Mouse (Mus musculus): ENCODE data around the gene Vmn1r28.
"Not testable (repeated sequence)": the region's sequence is repeated elsewhere in the genome, so short reads cannot be mapped to it uniquely, and the experiment has no call there.

DNA sequence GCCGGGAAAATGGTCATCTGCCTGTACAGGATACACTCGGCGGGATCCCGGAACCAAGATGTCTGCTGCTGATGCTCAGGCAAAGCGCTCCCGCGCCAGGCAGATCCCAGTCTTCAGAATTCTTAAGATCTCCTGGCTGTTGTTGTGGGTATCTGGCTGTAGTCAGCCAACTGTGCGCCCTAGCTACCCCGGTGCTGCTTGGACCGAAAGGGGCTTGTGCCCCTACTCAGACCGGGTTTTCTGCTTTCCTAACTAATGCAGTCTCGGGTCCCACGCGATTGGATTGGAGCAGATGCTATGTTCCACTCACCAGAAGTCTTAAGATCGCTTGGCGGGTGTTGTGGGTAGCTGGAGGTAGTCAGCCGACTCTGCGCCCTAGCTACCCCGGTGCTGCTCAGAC, 36.7 kb downstream of the Vmn1r28 start:
- not testable (repeated sequence) for TF ChIP-seq POLR2A (IDR thresholded peaks at IDR 0.05; ENCODE audit: insufficient read depth, low read length); CTCF (IDR thresholded peaks at IDR 0.05; ENCODE audit: low read depth, low read length)

Measured in ES-Bruce4 (cell line).